Mouse (Mus musculus): ENCODE results near the gene Akap1.

DNA sequence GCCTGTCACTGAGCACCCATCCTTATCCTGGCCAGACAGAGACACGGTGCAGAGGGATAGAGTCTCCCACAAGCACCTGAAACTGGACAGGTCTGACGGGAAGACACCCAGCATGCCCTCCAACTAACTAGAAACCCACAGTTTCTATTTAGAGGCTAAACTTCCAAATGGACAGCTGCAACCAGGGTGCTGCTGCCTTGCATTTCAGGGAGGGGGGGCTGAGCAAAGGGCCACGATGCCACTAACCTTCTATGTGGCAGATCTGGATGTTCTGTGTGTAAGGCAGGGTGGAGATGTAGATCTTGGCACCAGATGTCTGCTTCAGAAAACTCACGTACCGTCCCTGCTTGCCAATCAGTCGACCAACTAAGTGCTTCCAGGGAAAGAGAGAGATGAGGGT lies 25.0 kb downstream of the Akap1 start:
- no peak for TF ChIP-seq CTCF (IDR thresholded peaks at IDR 0.05; ENCODE audit: low read depth, low read length)
- TF ChIP-seq GATA1 (IDR thresholded peaks at IDR 0.05; ENCODE audit: borderline replicate concordance, low read length), result no peak

Data from G1E (cell line).